Mouse (Mus musculus): ENCODE results near the gene Nckap5. TPM values are rescaled to one million over a fixed set of nuclear protein-coding genes. Genes with fewer than 3 reads are reported as not detected.

Nckap5 gene
- polyA plus RNA-seq, 1 experiment: 0.11 TPM

GRCm38 (mm10) chr1:126438000-126438572, 392.5 kb downstream of the Nckap5 start:
- no peaks in the 10 kb centered on the region for H3K79me2 ChIP-seq (ENCODE audit: control insufficient read depth, insufficient read depth)
- H3K4me3 ChIP-seq: no peak overlapping the region
- H3K27me3 ChIP-seq (ENCODE audit: control insufficient read depth, insufficient read depth, insufficient read length): no peaks in the 10 kb centered on the region
- TF ChIP-seq TCF3 (IDR thresholded peaks at IDR 0.05; ENCODE audit: insufficient read length, low read depth): no peak
- no peak for TF ChIP-seq SRF (IDR thresholded peaks at IDR 0.05; ENCODE audit: control insufficient read depth, insufficient read length, low read depth)
- no peak for TF ChIP-seq CEBPB (IDR thresholded peaks at IDR 0.05; ENCODE audit: insufficient read depth, poor library complexity, severe bottlenecking)
- no peak for TF ChIP-seq TCF12 (IDR thresholded peaks at IDR 0.05; ENCODE audit: insufficient read depth, poor library complexity, severe bottlenecking)
- TF ChIP-seq MYOG (IDR thresholded peaks at IDR 0.05; ENCODE audit: control insufficient read depth in 1 of 3, insufficient read depth in 1 of 3, insufficient read length in 2 of 3, low read depth in 2 of 3): no peak
- TF ChIP-seq USF1 (IDR thresholded peaks at IDR 0.05; ENCODE audit: low read depth): no peak
- H3K36me3 ChIP-seq (ENCODE audit: control insufficient read depth, insufficient read depth): no peaks in the 10 kb centered on the region
- no peak overlapping the region for H3ac ChIP-seq (ENCODE audit: control insufficient read depth, insufficient read length)
- no peak overlapping the region for H3K4me2 ChIP-seq (ENCODE audit: low read depth)

- Histone ChIP-seq H3ac (ENCODE audit: control insufficient read depth, insufficient read length) (no peak overlapping the region), H3K4me2 (ENCODE audit: low read depth) (no peak overlapping the region), H3K79me2 (ENCODE audit: control insufficient read depth, insufficient read depth) (no peaks in the 10 kb centered on the region), H3K4me3 (no peak overlapping the region), H3K36me3 (ENCODE audit: control insufficient read depth, insufficient read depth) (no peaks in the 10 kb centered on the region), H3K27me3 (ENCODE audit: control insufficient read depth, insufficient read depth, insufficient read length) (no peaks in the 10 kb centered on the region)
- no peak for TF ChIP-seq POLR2AphosphoS2 (IDR thresholded peaks at IDR 0.05; ENCODE audit: insufficient read length, low read depth)
- no peak for TF ChIP-seq MYOD1 (IDR thresholded peaks at IDR 0.05; ENCODE audit: control insufficient read depth in 1 of 3, insufficient read length in 2 of 3, low read depth in 2 of 3)
- no peak for TF ChIP-seq TCF3 (IDR thresholded peaks at IDR 0.05; ENCODE audit: insufficient read length, low read depth)
- no peak for TF ChIP-seq MAX (IDR thresholded peaks at IDR 0.05; ENCODE audit: low read depth)
- no peak for TF ChIP-seq CEBPB (IDR thresholded peaks at IDR 0.05; ENCODE audit: insufficient read depth, poor library complexity, severe bottlenecking)
- TF ChIP-seq SRF (IDR thresholded peaks at IDR 0.05; ENCODE audit: control insufficient read depth, insufficient read length, low read depth): no peak
- no peak for TF ChIP-seq MYOG (IDR thresholded peaks at IDR 0.05; ENCODE audit: control insufficient read depth in 1 of 3, insufficient read depth in 1 of 3, insufficient read length in 2 of 3, low read depth in 2 of 3)
- no peak for TF ChIP-seq TCF12 (IDR thresholded peaks at IDR 0.05; ENCODE audit: insufficient read depth, poor library complexity, severe bottlenecking)
- TF ChIP-seq REST (IDR thresholded peaks at IDR 0.05; ENCODE audit: insufficient read depth, insufficient read length): no peak
- TF ChIP-seq POLR2A (IDR thresholded peaks at IDR 0.05; ENCODE audit: insufficient read length, low read depth): no peak
- TF ChIP-seq USF1 (IDR thresholded peaks at IDR 0.05; ENCODE audit: low read depth): no peak
- no peak for TF ChIP-seq E2F4 (IDR thresholded peaks at IDR 0.05; ENCODE audit: insufficient read depth)
Observed at GRCm38 (mm10) chr1:126436937-126437667, 393.5 kb downstream of the Nckap5 start.

GRCm38 (mm10) chr1:126432285-126432684, 398.3 kb downstream of the Nckap5 start:
- Histone ChIP-seq H3K4me2 (ENCODE audit: low read depth) (no peak overlapping the region), H3K36me3 (ENCODE audit: control insufficient read depth, insufficient read depth) (no peaks in the 10 kb centered on the region), H3K79me2 (ENCODE audit: control insufficient read depth, insufficient read depth) (no peaks in the 10 kb centered on the region), H3ac (ENCODE audit: control insufficient read depth, insufficient read length) (no peak overlapping the region), H3K27me3 (ENCODE audit: control insufficient read depth, insufficient read depth, insufficient read length) (no peaks in the 10 kb centered on the region), H3K4me3 (no peak overlapping the region)
- no peak for TF ChIP-seq TCF3 (IDR thresholded peaks at IDR 0.05; ENCODE audit: insufficient read length, low read depth)
- no peak for TF ChIP-seq MAX (IDR thresholded peaks at IDR 0.05; ENCODE audit: low read depth)
- TF ChIP-seq CEBPB (IDR thresholded peaks at IDR 0.05; ENCODE audit: insufficient read depth, poor library complexity, severe bottlenecking): no peak
- TF ChIP-seq TCF12 (IDR thresholded peaks at IDR 0.05; ENCODE audit: insufficient read depth, poor library complexity, severe bottlenecking): no peak
- TF ChIP-seq MYOD1 (IDR thresholded peaks at IDR 0.05; ENCODE audit: control insufficient read depth in 1 of 3, insufficient read length in 2 of 3, low read depth in 2 of 3): no peak
- TF ChIP-seq MYOG (IDR thresholded peaks at IDR 0.05; ENCODE audit: control insufficient read depth in 1 of 3, insufficient read depth in 1 of 3, insufficient read length in 2 of 3, low read depth in 2 of 3): no peak

- H3K4me2 ChIP-seq (ENCODE audit: low read depth): peak overlapping the region; percentile 19
- H3K79me2 ChIP-seq (ENCODE audit: control insufficient read depth, insufficient read depth): no peaks in the 10 kb centered on the region
Observed at GRCm38 (mm10) chr1:126431594-126431993, 399.0 kb downstream of the Nckap5 start.

GRCm38 (mm10) chr1:126411426-126411825, 419.2 kb downstream of the Nckap5 start:
- Histone ChIP-seq H3ac (ENCODE audit: control insufficient read depth, insufficient read length) (no peak overlapping the region), H3K4me3 (no peak overlapping the region), H3K79me2 (ENCODE audit: control insufficient read depth, insufficient read depth) (no peaks in the 10 kb centered on the region), H3K36me3 (ENCODE audit: control insufficient read depth, insufficient read depth) (no peaks in the 10 kb centered on the region), H3K27me3 (ENCODE audit: control insufficient read depth, insufficient read depth, insufficient read length) (no peaks in the 10 kb centered on the region), H3K4me2 (ENCODE audit: low read depth) (no peak overlapping the region)
- TF ChIP-seq MYOG (IDR thresholded peaks at IDR 0.05; ENCODE audit: control insufficient read depth in 1 of 3, insufficient read depth in 1 of 3, insufficient read length in 2 of 3, low read depth in 2 of 3) (no peak), MYOD1 (IDR thresholded peaks at IDR 0.05; ENCODE audit: control insufficient read depth in 1 of 3, insufficient read length in 2 of 3, low read depth in 2 of 3) (no peak), TCF3 (IDR thresholded peaks at IDR 0.05; ENCODE audit: insufficient read length, low read depth) (no peak), POLR2A (IDR thresholded peaks at IDR 0.05; ENCODE audit: insufficient read length, low read depth) (no peak), CEBPB (IDR thresholded peaks at IDR 0.05; ENCODE audit: insufficient read depth, poor library complexity, severe bottlenecking) (no peak), REST (IDR thresholded peaks at IDR 0.05; ENCODE audit: insufficient read depth, insufficient read length) (no peak), POLR2AphosphoS2 (IDR thresholded peaks at IDR 0.05; ENCODE audit: insufficient read length, low read depth) (no peak), MAX (IDR thresholded peaks at IDR 0.05; ENCODE audit: low read depth) (no peak), E2F4 (IDR thresholded peaks at IDR 0.05; ENCODE audit: insufficient read depth) (no peak), TCF12 (IDR thresholded peaks at IDR 0.05; ENCODE audit: insufficient read depth, poor library complexity, severe bottlenecking) (no peak), USF1 (IDR thresholded peaks at IDR 0.05; ENCODE audit: low read depth) (no peak), SRF (IDR thresholded peaks at IDR 0.05; ENCODE audit: control insufficient read depth, insufficient read length, low read depth) (no peak)

More at GRCm38 (mm10) chr1:126431594-126431993, 399.0 kb downstream of the Nckap5 start:
- TF ChIP-seq E2F4 (IDR thresholded peaks at IDR 0.05; ENCODE audit: insufficient read depth): no peak
- peak in 1 of 3 experiments; percentile 34 for TF ChIP-seq MYOG (IDR thresholded peaks at IDR 0.05; ENCODE audit: control insufficient read depth in 1 of 3, insufficient read depth in 1 of 3, insufficient read length in 2 of 3, low read depth in 2 of 3)
- TF ChIP-seq MYOD1 (IDR thresholded peaks at IDR 0.05; ENCODE audit: control insufficient read depth in 1 of 3, insufficient read length in 2 of 3, low read depth in 2 of 3): peak in 1 of 3 experiments; percentile 63
- no peaks in the 10 kb centered on the region for H3K36me3 ChIP-seq (ENCODE audit: control insufficient read depth, insufficient read depth)
- no peak overlapping the region for H3ac ChIP-seq (ENCODE audit: control insufficient read depth, insufficient read length)
- no peaks in the 10 kb centered on the region for H3K27me3 ChIP-seq (ENCODE audit: control insufficient read depth, insufficient read depth, insufficient read length)
- H3K4me3 ChIP-seq: no peak overlapping the region

Data from myocyte (in vitro differentiated cells).